Mouse (Mus musculus) kidney, adult 2 months (tissue): Measurements from ENCODE around the gene Zdhhc7. TPM values are rescaled to one million over a fixed set of nuclear protein-coding genes. Genes with fewer than 3 reads are reported as not detected.

Source experiments
- DNase-seq: peaks from one replicate; pipeline ENCODE4 v3.0.0; 2021
- H3K27ac ChIP-seq: fragments of 200-500 bp; 2 replicates; pipeline ENCODE4 v1.5.1; 2012; ENCODE audit warnings: low read depth, low read length, control low read depth, inconsistent platforms; ENCODE audit not compliant: insufficient read depth
- H3K27me3 ChIP-seq: fragments of 200-500 bp; replicated peaks from 2 replicates; pipeline ENCODE4 v1.6.1; 2012; ENCODE audit warnings: mild to moderate bottlenecking, moderate library complexity, low read length, inconsistent platforms; ENCODE audit not compliant: control insufficient read depth, insufficient read depth
- H3K36me3 ChIP-seq: fragments of 200-500 bp; 2 replicates; pipeline ENCODE4 v1.6.1; 2012; ENCODE audit warnings: mild to moderate bottlenecking, moderate library complexity, low read length, inconsistent platforms; ENCODE audit not compliant: control insufficient read depth, insufficient read depth
- H3K4me1 ChIP-seq: fragments of 200-500 bp; 2 replicates; pipeline ENCODE4 v1.6.1; 2011; ENCODE audit warnings: low read length; ENCODE audit not compliant: control insufficient read depth, insufficient read depth
- H3K4me3 ChIP-seq: fragments of 200-500 bp; 2 replicates; pipeline ENCODE4 v1.5.1; 2011; ENCODE audit warnings: mild to moderate bottlenecking, low read depth, low read length, control low read depth; ENCODE audit not compliant: insufficient read depth
- CTCF ChIP-seq: fragments of 200-500 bp; conservative IDR thresholded peaks from 2 replicates; pipeline ENCODE4 v1.5.1; 2011; ENCODE audit warnings: low read depth, mild to moderate bottlenecking, control low read depth, low read length, moderate library complexity, mixed read lengths; ENCODE audit not compliant: insufficient read depth, insufficient read length
- POLR2A ChIP-seq: fragments of 200-500 bp; IDR thresholded peaks from one replicate; pipeline ENCODE4 v1.6.1; 2011; ENCODE audit warnings: low read depth, low read length, control low read depth
- WGBS: fragments of 180-500 bp; shearing (Covaris S2); methylation state at CpG from one replicate; pipeline ENCODE4 v1.1.7; 2018; 5-methylcytosine and 5-hydroxymethylcytosine counted together
- polyA plus RNA-seq: library from polyadenylated mRNA; depleted of rRNA; stranded (reverse); fragments of >200 nt; gene quantifications from 2 replicates; pipeline ENCODE4 v1.2.3, GENCODE M21; 2012

Gene Zdhhc7
- polyA plus RNA-seq, 1 experiment, result 58.7 TPM

DNA sequence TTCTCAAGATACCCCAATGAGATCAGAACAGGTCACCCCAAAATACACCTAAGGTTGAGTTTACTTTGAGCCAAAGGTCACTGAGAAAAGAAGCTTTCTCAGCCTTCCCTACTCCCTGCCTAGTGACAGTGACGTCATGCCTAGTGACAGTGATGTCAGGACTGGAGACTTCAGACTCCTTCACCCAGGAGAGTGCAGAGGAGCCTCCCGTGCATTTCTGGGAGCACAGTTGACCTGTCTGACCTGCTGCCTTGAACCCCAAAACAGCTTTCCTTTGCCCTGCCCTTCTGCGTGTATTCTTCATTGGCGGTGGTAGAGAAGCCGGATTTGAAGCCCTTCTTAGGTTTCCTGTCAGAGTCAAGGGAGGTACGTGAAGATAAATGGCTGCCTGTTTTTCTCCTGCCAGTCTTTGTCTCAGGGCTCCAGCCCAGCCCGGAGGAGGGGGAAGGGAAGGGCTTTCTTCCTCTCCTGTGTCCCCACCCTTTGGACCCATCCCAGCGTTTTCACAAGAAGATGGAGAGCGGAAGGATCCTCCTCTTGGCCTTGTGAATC, 3.5 kb upstream of the Zdhhc7 start:
- H3K27ac ChIP-seq, result peak overlapping the region; percentile 74
- WGBS, result 30% methylated on average over 9 of the region's 9 CpGs
- peak; percentile 95 for DNase-seq
- no peak for TF ChIP-seq POLR2A
- no peak for TF ChIP-seq CTCF
- peaks cover 4% of the 10 kb centered on the region; the same call in 1 of the 2 replicates for H3K4me1 ChIP-seq
- no peaks in the 10 kb centered on the region for H3K36me3 ChIP-seq
- H3K4me3 ChIP-seq, result no peak overlapping the region
- no peaks in the 10 kb centered on the region for H3K27me3 ChIP-seq

DNA sequence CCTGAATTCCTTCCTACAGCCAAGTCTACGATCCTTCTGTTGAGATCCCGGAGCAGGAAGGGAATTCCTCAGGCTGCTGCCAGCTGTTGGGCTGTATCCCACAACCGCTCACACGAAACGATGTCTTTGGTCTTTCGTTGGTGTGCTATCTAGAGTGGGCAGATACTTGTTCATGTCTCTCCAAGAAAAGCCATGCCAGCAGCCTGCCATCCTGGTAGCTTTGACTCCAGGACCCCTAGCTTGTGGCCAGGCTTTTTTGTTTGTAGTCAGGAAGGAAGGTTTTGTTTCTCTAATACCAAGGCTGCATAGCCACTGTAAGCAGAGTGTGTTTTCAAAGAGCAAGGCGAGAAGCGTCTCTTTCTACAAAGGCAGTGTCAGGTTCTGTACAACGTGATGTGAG, 2.6 kb upstream of the Zdhhc7 start:
- H3K36me3 ChIP-seq, result no peaks in the 10 kb centered on the region
- WGBS, result 71% methylated on average over 9 of the region's 9 CpGs
- H3K4me1 ChIP-seq, result peaks cover 4% of the 10 kb centered on the region; the same call in 1 of the 2 replicates
- H3K27me3 ChIP-seq, result no peaks in the 10 kb centered on the region
- peak; percentile 32 for DNase-seq
- no peak for TF ChIP-seq POLR2A
- no peak overlapping the region for H3K4me3 ChIP-seq
- peak overlapping the region; percentile 74 for H3K27ac ChIP-seq

- 1% methylated on average over 25 of the region's 25 CpGs for WGBS
- Histone ChIP-seq H3K36me3 (no peaks in the 10 kb centered on the region), H3K27ac (peak overlapping the region; percentile 97), H3K4me3 (peak overlapping the region; percentile 90), H3K27me3 (no peaks in the 10 kb centered on the region), H3K4me1 (peaks cover 4% of the 10 kb centered on the region; the same call in 1 of the 2 replicates)
- DNase-seq, result no peak
- TF ChIP-seq POLR2A (no peak), CTCF (no peak)
Measured at GRCm38 (mm10) chr8:120100388-120101067, 754 bp downstream of the Zdhhc7 start.

- 49% methylated on average over 2 of the region's 2 CpGs for WGBS
- H3K36me3 ChIP-seq, result no peaks in the 10 kb centered on the region
- no peak for TF ChIP-seq CTCF
- TF ChIP-seq POLR2A, result no peak
- H3K4me3 ChIP-seq, result no peak overlapping the region
- H3K27me3 ChIP-seq, result no peaks in the 10 kb centered on the region
- H3K4me1 ChIP-seq, result no peaks in the 10 kb centered on the region; the same call in 1 of the 2 replicates
- DNase-seq, result peak; percentile 57
- no peak overlapping the region for H3K27ac ChIP-seq
Measured at GRCm38 (mm10) chr8:120096486-120096885, 4.8 kb downstream of the Zdhhc7 start.

GRCm38 (mm10) chr8:120094801-120095200, 6.5 kb downstream of the Zdhhc7 start:
- H3K4me1 ChIP-seq, result no peaks in the 10 kb centered on the region; the same call in 1 of the 2 replicates

DNA sequence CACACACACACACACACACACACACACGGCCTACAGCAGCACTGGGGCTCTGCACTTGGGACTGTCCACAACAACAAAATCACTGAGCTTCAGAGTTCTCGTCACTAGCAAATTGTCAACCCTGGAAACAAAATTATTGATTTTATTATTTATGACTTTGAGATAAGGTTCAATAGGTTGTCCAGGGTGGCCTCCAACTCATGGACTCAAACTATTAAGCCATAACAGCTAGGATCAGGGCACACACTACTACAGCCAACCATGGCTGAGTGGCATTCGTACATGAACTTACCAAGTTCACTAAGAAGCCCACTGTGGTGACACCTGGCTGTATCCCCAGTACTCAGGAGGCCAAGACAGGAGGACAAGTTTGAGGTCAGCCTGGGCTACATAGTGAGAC, 8.2 kb downstream of the Zdhhc7 start:
- H3K36me3 ChIP-seq, result no peaks in the 10 kb centered on the region
- no peak overlapping the region for H3K27ac ChIP-seq
- no peaks in the 10 kb centered on the region for H3K4me1 ChIP-seq
- WGBS, result 97% methylated on average over 3 of the region's 3 CpGs
- TF ChIP-seq POLR2A (no peak), CTCF (no peak)
- no peak overlapping the region for H3K4me3 ChIP-seq
- no peaks in the 10 kb centered on the region for H3K27me3 ChIP-seq
- DNase-seq, result no peak

More at GRCm38 (mm10) chr8:120094801-120095200, 6.5 kb downstream of the Zdhhc7 start:
- Histone ChIP-seq H3K4me3 (no peak overlapping the region), H3K27me3 (no peaks in the 10 kb centered on the region), H3K36me3 (no peaks in the 10 kb centered on the region), H3K27ac (no peak overlapping the region)
- DNase-seq, result no peak
- 85% methylated on average over 10 of the region's 10 CpGs for WGBS
- no peak for TF ChIP-seq CTCF

GRCm38 (mm10) chr8:120091032-120091431, 10.2 kb downstream of the Zdhhc7 start:
- Histone ChIP-seq H3K27me3 (no peaks in the 10 kb centered on the region), H3K36me3 (no peaks in the 10 kb centered on the region), H3K27ac (no peak overlapping the region), H3K4me1 (no peaks in the 10 kb centered on the region), H3K4me3 (no peak overlapping the region)
- DNase-seq, result no peak
- no peak for TF ChIP-seq POLR2A
- no peak for TF ChIP-seq CTCF
- 96% methylated on average over 3 of the region's 3 CpGs for WGBS
